Mouse (Mus musculus) lung, embryonic 16.5 days (tissue): ENCODE results near the gene Kif14. TPM values are rescaled to one million over a fixed set of nuclear protein-coding genes. Genes with fewer than 3 reads are reported as not detected.

Experiments used
- ATAC-seq: fragments of 200-750 bp; cut with Nextera tagmentation; 2 replicates; pipeline ENCODE4 v1.8.0; 2017; ENCODE audit warnings: low read depth, mild to moderate bottlenecking, moderate library complexity
- H3K27ac ChIP-seq: fragments of 300-500 bp; sonication (generic); 2 replicates; pipeline ENCODE4 v1.5.1; 2014; ENCODE audit warnings: mild to moderate bottlenecking, control low read depth, low read length
- H3K27me3 ChIP-seq: fragments of 300-500 bp; sonication (generic); 2 replicates; pipeline ENCODE4 v1.6.1; 2014; ENCODE audit warnings: low read depth, low read length, mixed read lengths; ENCODE audit not compliant: control insufficient read depth, insufficient read depth
- H3K36me3 ChIP-seq: fragments of 300-500 bp; sonication (generic); 2 replicates; pipeline ENCODE4 v1.6.1; 2014; ENCODE audit warnings: low read length; ENCODE audit not compliant: control insufficient read depth, insufficient read depth
- H3K4me1 ChIP-seq: fragments of 300-500 bp; sonication (generic); replicated peaks from 2 replicates; pipeline ENCODE4 v1.6.1; 2014; ENCODE audit warnings: low read length, mixed read lengths; ENCODE audit not compliant: control insufficient read depth, insufficient read depth
- H3K4me2 ChIP-seq: fragments of 300-500 bp; sonication (generic); 2 replicates; pipeline ENCODE4 v1.6.1; 2014; ENCODE audit warnings: low read depth, low read length, control low read depth
- H3K4me3 ChIP-seq: fragments of 300-500 bp; sonication (generic); 2 replicates; pipeline ENCODE4 v1.5.1; 2014; ENCODE audit warnings: mild to moderate bottlenecking, low read length, control low read depth
- H3K9ac ChIP-seq: fragments of 300-500 bp; sonication (generic); 2 replicates; pipeline ENCODE4 v1.6.1; 2014; ENCODE audit warnings: low read length, control low read depth
- H3K9me3 ChIP-seq: fragments of 300-500 bp; sonication (generic); 2 replicates; pipeline ENCODE4 v1.6.1; 2016; ENCODE audit warnings: low read length; ENCODE audit not compliant: control insufficient read depth
- WGBS: fragments of 180-500 bp; shearing (Covaris S2); extraction: QIAGEN DNeasy Blood & Tissue Kit; methylation state at CpG from one replicate; pipeline ENCODE4 v1.1.7; 2014; 5-methylcytosine and 5-hydroxymethylcytosine counted together
- polyA plus RNA-seq: library from polyadenylated mRNA; unstranded; fragments of >200 nt; fragmentation: Nextera tagmentation; extraction: Ambion mirVana; gene quantifications from 2 replicates; pipeline ENCODE4 v1.2.1, GENCODE M21; 2015

Kif14 gene
- polyA plus RNA-seq, 1 experiment from 2014 or later: 5.6 TPM

DNA sequence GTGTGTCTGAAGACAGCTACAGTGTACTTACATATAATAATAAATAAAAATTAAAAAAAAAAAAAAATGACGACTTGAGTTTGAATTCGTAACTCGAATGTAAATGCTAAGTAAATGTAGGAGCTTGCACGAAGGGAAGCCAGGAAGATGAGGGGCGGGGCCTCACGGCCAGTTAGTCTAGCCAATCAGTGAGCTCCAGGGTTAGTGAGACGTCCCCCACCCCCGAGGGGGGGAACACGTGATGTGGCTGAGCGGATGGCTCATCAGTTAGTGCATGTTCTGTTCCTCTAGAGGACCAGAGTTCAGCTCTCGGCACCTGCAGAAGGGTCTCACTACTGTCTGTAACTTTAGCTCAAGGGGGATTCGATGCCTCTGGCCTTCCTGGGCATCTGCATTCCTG, 91.3 kb downstream of the Kif14 start:
- no peaks in the 10 kb centered on the region for H3K27me3 ChIP-seq
- no peaks in the 10 kb centered on the region for H3K36me3 ChIP-seq
- no peaks in the 10 kb centered on the region for H3K9me3 ChIP-seq
- H3K9ac ChIP-seq: no peak overlapping the region
- peaks cover 21% of the 10 kb centered on the region for H3K4me1 ChIP-seq
- H3K4me3 ChIP-seq: no peak overlapping the region
- no peak overlapping the region for H3K4me2 ChIP-seq
- H3K27ac ChIP-seq: no peak overlapping the region
- no peak for ATAC-seq
- WGBS: 86% methylated on average over 12 of the region's 12 CpGs

DNA sequence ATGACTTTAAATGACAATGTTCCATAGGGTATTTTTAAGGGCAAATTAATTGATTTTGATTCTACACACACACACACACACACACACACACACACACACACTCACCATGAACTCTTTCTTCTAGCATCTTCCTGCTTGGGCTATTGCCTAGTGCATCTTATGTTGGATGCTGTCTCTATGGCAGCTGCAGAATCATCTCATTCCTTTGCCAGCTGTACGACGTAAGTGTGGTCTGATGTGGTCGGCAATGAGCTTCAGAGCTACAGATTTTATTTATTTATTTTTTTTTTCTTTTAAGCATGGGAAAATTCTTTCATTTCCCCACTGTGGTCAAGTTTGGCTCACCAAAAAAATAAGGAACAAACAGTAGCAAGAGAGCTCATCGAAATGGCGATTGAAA, 92.6 kb downstream of the Kif14 start:
- no peaks in the 10 kb centered on the region for H3K36me3 ChIP-seq
- no peaks in the 10 kb centered on the region for H3K27me3 ChIP-seq
- peaks cover 23% of the 10 kb centered on the region for H3K4me1 ChIP-seq
- H3K9ac ChIP-seq: no peak overlapping the region
- 44% methylated on average over 5 of the region's 5 CpGs for WGBS
- no peak overlapping the region for H3K4me3 ChIP-seq
- no peak overlapping the region for H3K4me2 ChIP-seq
- H3K9me3 ChIP-seq: no peaks in the 10 kb centered on the region
- H3K27ac ChIP-seq: no peak overlapping the region
- ATAC-seq: no peak

DNA sequence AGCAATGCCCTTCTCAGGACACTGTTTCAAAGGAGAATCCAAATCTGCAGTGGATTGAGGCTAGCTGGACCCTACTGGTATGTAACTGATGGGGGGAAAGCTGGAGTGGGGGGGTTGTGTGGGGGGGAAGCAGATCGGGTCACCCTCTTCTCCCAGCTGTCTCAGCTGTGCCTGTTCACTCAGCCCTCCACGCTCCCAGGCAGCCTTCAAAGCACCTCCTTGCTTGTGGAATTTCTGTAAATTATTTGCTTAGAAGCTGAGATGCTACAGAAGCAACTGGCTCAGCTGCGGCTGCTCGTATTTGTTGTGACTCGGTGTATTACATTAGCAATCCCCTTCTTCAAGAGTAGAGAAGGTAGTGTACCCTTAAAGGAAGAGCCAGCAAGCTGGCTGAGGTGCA, 93.1 kb downstream of the Kif14 start:
- no peak overlapping the region for H3K27ac ChIP-seq
- H3K4me1 ChIP-seq: peaks cover 23% of the 10 kb centered on the region
- 28% methylated on average over 5 of the region's 5 CpGs for WGBS
- H3K27me3 ChIP-seq: no peaks in the 10 kb centered on the region
- no peaks in the 10 kb centered on the region for H3K36me3 ChIP-seq
- ATAC-seq: no peak
- H3K4me2 ChIP-seq: no peak overlapping the region
- no peak overlapping the region for H3K4me3 ChIP-seq
- no peaks in the 10 kb centered on the region for H3K9me3 ChIP-seq
- no peak overlapping the region for H3K9ac ChIP-seq

DNA sequence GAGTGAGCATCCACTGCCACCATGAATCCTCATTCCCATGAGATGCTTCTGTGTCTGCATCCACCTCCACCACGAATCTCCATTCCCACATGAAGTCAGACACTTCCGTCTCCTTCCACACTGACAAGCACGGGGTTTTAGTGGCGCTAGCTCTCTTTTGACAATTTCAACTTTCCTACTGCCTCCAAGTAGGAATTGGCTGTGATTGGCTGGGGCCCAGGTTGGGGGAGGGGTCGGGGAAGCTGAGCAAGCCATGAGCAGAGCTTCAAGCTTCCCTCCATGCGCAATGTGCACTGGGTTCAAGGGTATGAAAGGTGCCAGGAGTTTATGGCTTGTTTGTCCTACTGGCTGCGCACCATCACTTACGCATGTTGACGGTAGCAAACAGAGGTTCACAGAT, 93.6 kb downstream of the Kif14 start:
- Histone ChIP-seq H3K36me3 (no peaks in the 10 kb centered on the region), H3K27me3 (no peaks in the 10 kb centered on the region), H3K27ac (no peak overlapping the region), H3K4me1 (peaks cover 23% of the 10 kb centered on the region), H3K4me3 (no peak overlapping the region), H3K9ac (no peak overlapping the region), H3K4me2 (no peak overlapping the region), H3K9me3 (no peaks in the 10 kb centered on the region)
- WGBS: 64% methylated on average over 9 of the region's 9 CpGs
- ATAC-seq: no peak

DNA sequence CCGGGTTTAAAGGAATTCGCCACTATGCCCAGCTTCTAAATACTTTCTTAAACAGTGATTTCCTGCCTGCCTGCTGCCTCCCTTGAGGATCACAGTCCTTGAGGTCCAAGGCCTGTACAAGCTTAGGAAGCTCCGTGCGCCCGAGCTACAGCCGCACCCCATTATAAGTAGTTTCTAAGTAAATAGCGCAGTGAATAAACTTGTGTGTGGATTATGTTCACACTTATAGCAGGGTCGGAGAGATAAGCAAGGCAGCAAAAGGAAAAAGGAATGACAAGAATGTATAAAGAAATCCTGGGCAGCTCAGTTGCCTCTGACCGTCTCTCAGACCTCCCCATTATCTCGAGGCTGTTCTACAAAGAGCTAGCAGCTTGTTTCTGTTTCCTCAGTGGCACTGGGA, 95.7 kb downstream of the Kif14 start:
- H3K27ac ChIP-seq: peak overlapping the region; percentile 67
- ATAC-seq: peak; percentile 95
- H3K4me2 ChIP-seq: peak overlapping the region; percentile 4; the same call in 1 of the 2 replicates
- H3K9ac ChIP-seq: no peak overlapping the region
- H3K4me3 ChIP-seq: no peak overlapping the region
- no peaks in the 10 kb centered on the region for H3K27me3 ChIP-seq
- no peaks in the 10 kb centered on the region for H3K36me3 ChIP-seq
- 9% methylated on average over 10 of the region's 10 CpGs for WGBS
- peaks cover 21% of the 10 kb centered on the region for H3K4me1 ChIP-seq
- no peaks in the 10 kb centered on the region for H3K9me3 ChIP-seq

DNA sequence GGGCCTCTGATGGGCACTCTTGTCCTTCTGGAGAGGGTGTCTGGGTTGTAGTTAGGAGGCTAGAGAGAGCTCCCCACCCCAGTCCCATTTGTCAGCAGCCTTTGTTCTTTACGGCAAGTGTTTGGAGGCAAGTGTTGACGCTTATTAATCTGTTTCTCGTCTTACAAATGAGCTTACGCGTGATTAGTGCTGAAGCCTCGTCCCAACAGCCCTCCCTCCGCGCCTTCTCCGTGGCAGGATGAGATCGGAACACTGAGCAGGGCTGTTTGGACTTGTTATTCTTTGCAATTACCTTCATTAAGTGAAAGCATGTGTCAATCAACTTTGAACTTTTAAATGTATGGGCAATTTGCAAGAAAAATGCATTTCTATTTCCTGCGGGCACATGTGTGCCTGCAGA, 97.0 kb downstream of the Kif14 start:
- H3K36me3 ChIP-seq: no peaks in the 10 kb centered on the region
- WGBS: 48% methylated on average over 11 of the region's 11 CpGs

DNA sequence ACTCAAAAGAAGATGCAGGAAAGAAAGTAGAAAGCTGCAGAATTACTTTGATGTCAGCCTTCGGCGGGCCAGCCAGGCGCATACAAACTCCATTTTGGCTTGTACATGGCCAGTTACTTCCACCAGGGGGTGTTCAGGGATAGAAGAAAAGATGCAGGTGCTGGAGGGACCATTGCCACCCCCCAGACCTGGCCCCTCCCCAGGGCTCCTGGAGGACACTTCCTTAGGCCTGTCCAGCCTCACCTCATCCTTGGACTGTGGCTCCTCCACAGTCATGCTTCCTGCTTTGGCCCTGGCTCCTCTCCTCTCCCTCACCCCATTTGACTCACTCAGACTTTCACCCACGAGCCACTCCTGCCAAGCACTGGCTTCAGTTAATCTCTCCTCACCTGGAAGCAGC, 98.8 kb downstream of the Kif14 start:
- 71% methylated on average over 4 of the region's 4 CpGs for WGBS

More for the DNA sequence above, 97.0 kb downstream of the Kif14 start:
- Histone ChIP-seq H3K4me1 (peaks cover 21% of the 10 kb centered on the region), H3K9ac (no peak overlapping the region), H3K27ac (peak overlapping the region; percentile 67; the same call in 1 of the 2 replicates), H3K9me3 (no peaks in the 10 kb centered on the region), H3K27me3 (no peaks in the 10 kb centered on the region), H3K4me3 (no peak overlapping the region), H3K4me2 (no peak overlapping the region)
- ATAC-seq: no peak

DNA sequence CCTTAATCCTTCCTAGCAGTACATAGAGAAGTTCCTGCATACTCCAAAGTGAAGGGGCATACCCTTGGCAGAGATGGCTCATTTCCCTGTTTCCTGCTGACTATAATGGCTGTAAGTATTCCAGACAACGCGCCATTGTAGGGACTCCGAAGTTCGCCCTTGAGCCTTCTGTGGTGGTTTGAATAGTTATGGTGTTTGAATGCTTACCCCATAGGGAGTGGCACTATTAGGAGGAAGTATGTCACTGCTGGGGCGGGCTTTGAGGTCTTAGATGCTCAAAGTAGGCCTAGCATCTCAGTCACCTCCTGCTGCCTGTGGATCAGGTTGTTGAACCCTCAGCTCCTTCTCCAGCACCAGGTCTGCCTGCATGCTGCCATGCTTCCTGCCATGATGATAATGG, 100.2 kb downstream of the Kif14 start:
- no peaks in the 10 kb centered on the region for H3K9me3 ChIP-seq
- WGBS: 96% methylated on average over 5 of the region's 5 CpGs
- H3K4me3 ChIP-seq: no peak overlapping the region
- no peak overlapping the region for H3K4me2 ChIP-seq
- no peak overlapping the region for H3K9ac ChIP-seq
- H3K27me3 ChIP-seq: no peaks in the 10 kb centered on the region
- peaks cover 13% of the 10 kb centered on the region for H3K4me1 ChIP-seq
- no peak overlapping the region for H3K27ac ChIP-seq
- no peak for ATAC-seq
- H3K36me3 ChIP-seq: no peaks in the 10 kb centered on the region

More for the DNA sequence above, 98.8 kb downstream of the Kif14 start:
- Histone ChIP-seq H3K9me3 (no peaks in the 10 kb centered on the region), H3K27ac (no peak overlapping the region), H3K4me1 (peaks cover 13% of the 10 kb centered on the region), H3K27me3 (no peaks in the 10 kb centered on the region), H3K4me3 (no peak overlapping the region), H3K4me2 (no peak overlapping the region), H3K36me3 (no peaks in the 10 kb centered on the region), H3K9ac (no peak overlapping the region)
- no peak for ATAC-seq

DNA sequence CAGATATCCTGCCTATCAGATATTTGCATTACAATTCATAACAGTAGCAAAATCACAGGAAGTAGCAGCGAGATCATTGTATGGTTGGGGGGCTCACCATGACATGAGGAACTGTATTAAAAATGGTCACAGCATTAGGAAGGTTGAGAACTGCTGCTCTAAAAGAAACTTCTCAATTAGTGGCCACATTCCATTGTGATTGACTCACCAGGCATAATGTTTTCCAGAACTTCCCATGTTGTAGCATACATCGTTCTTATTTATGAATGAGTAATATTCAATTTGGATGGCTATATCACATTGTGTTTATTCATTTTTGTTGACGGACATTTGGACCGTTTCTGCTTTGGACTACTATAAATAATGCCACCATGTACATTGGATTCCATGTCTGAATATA, 101.5 kb downstream of the Kif14 start:
- no peak for ATAC-seq
- H3K9me3 ChIP-seq: no peaks in the 10 kb centered on the region
- H3K27ac ChIP-seq: no peak overlapping the region
- H3K4me3 ChIP-seq: no peak overlapping the region
- H3K27me3 ChIP-seq: no peaks in the 10 kb centered on the region
- 75% methylated on average over 4 of the region's 4 CpGs for WGBS
- no peaks in the 10 kb centered on the region for H3K36me3 ChIP-seq
- H3K9ac ChIP-seq: no peak overlapping the region
- H3K4me1 ChIP-seq: peaks cover 3% of the 10 kb centered on the region
- no peak overlapping the region for H3K4me2 ChIP-seq

DNA sequence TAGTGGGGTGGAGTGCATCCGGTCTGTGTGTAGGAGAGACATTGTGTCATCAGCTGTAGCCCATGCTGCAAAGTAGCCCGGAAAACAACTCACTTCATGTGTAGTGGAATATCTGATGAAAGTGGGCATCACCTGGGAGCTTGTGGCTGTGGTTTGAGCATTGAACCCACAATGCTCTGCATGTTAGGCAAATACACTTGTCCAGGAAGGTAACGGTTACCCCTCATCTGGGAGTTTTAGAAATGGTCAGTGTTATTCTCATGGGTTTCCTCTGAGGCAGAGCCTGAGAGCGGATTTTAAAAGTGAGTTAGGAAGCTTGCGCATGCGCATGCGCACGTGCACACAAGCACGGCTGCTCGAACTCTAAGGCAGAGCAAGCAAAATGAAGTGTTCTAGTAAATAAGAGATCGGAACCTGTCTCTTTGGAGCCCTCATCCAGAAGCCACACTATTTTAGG, 102.6 kb downstream of the Kif14 start:
- ATAC-seq: no peak
- H3K4me3 ChIP-seq: no peak overlapping the region
- H3K27ac ChIP-seq: no peak overlapping the region
- H3K36me3 ChIP-seq: no peaks in the 10 kb centered on the region
- peaks cover 3% of the 10 kb centered on the region; the same call in 1 of the 2 replicates for H3K4me1 ChIP-seq
- H3K4me2 ChIP-seq: no peak overlapping the region
- no peaks in the 10 kb centered on the region for H3K27me3 ChIP-seq
- WGBS: 80% methylated on average over 11 of the region's 11 CpGs
- no peaks in the 10 kb centered on the region for H3K9me3 ChIP-seq
- no peak overlapping the region for H3K9ac ChIP-seq
